Mouse (Mus musculus): Measurements from ENCODE around the gene Dupd1. TPM values are rescaled to one million over a fixed set of nuclear protein-coding genes. Genes with fewer than 3 reads are reported as not detected.
A peak's percentile ranks its signal among the peaks of the same experiment; 100 is the strongest.

Dupd1 gene
- total RNA-seq (2022) = 1 to 10 TPM in 2 of 4 experiments, under 1 TPM in 1, not detected in 1; 0.74 to 1.3 (median 1.3) TPM

DNA sequence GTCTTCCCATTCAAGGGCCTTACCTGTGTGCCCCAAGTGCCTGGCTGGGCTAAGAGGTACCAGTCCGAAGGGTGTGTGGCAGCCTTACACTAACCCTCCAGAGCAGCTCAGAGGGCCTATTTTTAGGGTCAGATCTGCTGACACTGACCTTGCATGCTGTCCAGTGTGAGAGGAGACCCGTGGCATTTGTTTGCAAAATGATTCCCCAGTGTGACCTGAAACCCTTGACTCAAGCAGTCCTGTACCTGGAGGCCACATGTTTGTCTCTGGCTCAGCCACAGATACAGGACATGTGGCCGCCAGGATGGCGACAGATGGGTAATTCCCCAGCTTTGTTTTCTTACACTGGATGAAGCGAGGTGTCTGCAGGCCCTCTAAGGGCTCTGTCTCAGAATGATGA, at the start of gene Dupd1:
TSS of gene Dupd1 (minus strand) at position 91 of the 400 bp plus-strand sequence.
- DNase-seq = no peak

DNA sequence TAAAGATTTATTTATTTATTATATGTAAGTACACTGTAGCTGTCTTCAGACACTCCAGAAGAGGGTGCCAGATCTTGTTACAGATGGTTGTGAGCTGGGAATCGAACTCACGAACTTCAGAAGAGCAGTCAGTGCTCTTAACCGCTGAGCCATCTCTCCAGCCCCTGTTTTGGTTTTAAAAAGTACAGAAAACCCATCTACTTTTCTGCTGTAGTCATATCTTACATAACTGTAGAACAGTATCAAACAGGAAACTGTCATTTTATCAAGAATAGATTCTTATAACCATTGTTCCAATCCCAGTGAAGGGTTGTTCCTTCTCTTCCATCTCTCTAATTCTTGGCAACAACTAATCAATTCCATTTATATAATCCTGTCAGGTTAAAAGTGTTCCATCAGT, 49.4 kb upstream of the Dupd1 start:
- no peak for DNase-seq

DNA sequence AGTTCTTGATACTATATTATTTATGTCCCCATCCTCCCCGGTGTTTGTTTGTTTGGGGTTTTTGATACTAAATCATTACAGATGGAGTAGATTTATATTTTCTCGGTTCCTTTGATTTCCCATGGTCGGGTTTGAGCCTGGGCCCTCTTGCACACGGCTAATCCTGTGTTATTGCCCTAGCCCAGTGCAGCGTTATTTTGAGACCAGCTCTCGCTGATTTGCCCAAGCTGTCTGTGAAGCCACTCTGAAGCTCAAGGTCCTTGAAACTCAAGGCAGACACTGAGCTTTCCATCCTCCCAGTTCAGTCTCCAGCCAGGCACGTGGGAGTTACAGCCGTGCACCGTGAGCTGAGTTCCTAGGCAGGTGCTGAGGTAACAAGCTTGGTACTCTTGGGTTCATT, 47.2 kb upstream of the Dupd1 start:
- no peak for DNase-seq

DNA sequence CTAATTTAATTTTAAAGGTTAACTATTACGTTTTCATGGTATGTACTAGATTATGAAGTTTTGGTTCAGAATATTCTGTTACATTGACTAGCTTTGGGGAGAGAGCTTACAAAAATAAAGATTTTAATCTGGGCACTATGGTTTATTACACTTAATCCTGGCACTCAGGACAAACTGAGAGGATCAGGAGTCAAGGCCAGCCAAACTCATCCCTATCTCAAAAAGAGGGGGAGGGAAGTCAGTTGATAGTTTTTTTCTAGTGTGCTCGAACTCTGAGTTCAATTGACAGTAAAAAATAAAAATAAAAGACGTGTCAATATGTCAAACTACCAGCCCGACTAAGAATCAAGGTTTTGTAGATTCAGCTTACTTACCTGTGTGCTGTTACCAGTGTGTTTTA, 39.0 kb upstream of the Dupd1 start:
- no peak for DNase-seq

DNA sequence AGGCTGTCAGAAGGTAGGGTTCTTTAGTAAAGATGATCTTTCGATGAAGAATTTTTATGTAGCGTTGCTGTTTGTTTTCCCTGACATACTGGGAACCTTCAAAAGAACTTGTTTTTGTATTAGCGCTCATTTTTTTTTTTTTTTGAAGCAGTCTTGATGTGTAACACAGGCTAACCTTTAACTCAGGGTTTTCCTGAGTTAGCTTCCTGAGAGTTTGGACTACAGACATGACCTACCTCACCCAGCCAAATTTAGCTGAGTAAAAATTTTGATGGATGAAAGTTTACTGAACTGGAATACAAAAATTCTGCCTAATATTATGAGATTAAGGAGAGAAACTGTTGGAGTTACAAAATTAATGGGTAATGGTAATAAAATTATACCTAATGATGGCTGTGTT, 38.0 kb upstream of the Dupd1 start:
- no peak for DNase-seq

DNA sequence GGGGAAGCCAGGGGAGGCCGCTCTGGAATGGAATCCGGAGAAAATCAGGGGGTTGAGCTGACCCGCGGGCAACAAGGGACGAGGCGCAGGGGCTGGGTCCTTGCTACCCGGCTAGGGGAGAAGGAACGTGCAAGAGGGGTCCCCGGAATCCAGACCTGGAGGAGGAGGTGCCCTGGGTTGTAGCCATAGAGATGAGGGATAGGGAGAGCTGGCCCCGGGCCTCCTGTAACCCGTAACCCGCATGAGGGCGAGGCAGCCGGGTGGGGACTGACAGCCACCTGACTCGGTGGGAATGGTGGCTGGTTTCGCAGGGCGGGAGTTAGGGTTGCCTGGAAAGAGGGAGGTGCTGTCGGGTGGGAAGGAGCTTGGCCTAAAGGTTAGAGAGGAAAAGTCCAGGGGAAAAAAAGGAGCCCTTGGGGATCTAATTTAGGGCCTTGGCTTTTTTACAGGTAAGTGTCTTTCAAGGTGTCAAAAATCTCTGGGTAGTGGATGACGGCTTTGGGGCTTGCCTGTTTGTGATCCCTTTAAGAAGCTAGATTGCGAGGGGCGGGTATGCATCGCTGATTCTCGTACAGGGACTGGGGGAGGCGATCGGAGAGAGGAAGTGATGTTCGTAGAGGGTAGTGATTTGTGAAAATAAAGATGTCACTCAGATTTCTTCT, 36.6 kb upstream of the Dupd1 start, which contains the start of gene Dusp13:
TSS of gene Dusp13 (minus strand) at position 301 of the 662 bp plus-strand sequence.
- peak; percentile 72 for DNase-seq

DNA sequence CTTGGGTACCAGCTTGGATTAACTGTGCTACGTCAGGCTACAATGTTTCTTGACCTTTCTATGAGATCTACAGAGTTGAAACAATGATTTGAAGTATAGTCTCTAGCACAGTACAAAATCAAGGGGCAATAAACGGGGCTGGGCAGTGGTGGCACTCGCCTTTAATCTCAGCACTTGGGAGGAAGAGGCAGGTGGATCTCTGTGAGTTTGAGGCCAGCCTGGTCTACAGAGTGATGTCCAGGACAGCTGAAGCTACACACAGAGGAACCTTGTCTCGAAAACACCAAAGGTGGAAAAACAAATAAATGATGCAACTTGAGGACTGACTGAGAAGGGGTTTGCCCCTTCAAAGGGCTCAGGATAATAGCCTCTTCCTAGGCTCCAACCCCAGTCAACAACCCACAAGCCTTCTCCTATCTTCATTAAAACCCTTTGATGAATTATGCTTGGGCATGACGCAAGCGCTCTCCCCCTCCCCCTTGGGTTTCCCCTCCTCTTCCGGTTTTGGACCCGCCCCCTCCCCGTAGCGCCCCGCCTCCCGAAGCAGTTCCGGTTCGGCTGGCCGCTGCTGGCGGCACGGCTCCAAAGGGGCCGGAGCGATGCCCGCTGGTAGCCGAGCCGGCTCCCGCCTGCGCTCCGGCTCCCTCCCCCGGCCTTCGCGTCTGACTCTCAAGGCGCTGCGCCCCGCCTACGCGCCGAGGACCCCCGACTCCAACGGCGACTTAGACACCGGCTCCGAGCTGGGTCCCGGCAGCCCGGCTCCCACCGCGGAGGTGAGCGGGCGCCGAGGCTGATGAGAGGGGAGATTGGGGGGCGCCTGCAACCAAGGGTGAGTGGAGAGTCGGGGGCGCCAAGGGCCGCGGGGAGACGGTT, 35.9 kb upstream of the Dupd1 start, which contains the start of gene Samd8:
TSS of gene Samd8 (plus strand) at position 524 of the 873 bp plus-strand sequence.
- peak; percentile 80 for DNase-seq

DNA sequence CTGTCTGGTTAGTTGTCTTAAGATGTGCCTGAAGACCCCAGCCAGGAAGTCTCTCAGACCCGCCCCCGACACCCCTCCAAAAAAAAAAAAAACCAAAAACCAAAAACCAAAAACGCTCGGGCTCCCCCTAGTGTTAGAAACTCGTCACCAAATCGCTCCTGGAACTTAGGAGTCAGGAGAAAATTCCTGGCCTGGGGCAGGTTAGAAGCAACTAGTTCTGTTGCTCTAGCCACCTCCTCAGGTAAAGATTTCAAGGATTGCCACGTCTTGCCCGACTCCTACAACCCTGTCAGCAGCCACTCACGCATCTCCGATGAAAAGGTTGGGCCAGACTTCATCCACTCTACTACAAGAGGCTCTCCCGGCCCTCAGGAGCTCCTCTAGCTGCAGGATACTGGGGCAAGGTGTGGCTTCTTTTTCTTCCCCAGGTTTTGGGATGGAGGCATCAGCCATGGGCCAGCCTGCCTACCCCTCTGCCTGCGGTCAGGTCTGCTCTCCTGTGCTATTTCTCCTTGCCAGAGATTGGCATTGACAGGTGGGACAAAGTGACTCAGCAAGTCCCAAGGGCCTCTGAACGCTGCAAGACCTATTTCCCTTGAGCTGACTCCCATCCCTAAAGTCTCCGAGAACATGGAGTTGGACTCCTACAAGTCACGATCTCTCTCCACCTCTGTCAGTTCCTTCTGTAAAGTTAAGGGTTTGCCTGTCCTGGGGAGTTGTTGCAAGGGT, 33.9 kb upstream of the Dupd1 start:
- no peak for DNase-seq

DNA sequence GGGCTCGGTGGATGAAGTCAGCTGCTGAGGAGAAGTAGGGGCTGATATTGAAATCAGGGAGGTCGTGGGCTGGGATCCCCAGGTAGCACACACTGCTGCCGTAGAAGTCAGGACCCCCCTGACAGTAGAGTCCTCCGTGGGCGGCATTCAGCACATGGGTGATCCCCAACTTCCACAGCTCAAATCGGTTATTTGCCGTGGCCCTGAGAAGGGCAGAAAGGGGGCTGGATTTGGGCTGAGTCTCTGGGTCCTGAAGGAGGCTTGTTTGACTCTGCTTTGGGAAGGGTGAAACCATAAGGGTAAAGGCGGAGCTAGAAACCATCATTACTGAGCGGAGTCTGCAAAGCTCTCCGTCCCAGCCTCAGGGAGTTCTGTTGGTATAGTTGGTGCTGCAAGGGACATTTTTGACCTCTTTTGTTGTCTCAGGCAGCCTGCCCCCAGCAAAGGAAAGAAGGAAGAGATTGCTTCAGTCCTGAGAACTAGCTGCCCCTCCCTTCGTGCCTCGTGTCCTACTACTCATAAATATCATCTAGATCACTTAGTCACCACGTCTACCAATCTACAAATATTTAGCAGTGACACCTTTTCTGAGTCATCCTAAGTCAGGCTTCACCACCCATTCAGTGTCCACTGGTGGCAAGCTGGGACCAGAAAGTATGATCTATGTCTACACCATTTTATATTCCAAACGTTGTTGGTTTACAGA, 33.2 kb upstream of the Dupd1 start:
- DNase-seq = no peak

DNA sequence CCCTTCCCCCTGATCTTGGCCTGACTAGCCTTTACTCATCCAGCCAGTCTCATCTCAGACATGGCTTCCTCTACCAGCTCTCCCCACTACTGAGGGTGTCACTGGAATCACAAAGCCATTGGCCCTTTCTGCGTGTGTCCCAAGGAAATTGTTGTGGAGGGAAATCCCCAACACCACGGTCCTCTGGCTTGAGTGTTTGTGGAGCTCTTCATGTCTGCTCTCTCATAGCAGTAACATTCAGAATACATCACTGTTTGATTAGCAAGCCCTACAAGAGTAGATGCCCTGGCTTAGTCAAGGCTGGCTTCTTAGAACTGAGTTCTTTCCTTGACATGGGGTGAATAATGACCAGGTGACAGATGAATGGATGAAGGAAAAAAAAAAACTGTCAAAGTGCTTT, 32.5 kb upstream of the Dupd1 start:
- no peak for DNase-seq

DNA sequence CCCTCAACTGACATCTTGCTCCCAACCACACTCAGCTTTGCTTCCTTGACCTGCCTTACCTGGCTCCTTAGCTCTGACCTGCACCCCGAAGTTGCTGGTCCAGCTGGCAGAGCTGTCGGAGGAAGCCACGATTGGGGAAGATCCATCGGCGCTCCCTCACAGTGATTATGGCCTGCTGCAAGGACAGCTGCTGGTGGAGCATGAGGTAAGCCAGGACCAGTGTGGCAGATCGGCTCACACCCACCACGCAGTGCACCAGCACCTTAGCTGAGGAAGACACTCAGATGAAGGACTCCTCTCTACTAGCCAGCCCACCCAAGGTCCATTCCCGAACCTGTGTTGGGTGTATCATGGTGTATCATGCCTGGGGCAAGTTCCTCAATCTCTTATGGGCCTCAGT, 31.9 kb upstream of the Dupd1 start:
- DNase-seq = no peak

DNA sequence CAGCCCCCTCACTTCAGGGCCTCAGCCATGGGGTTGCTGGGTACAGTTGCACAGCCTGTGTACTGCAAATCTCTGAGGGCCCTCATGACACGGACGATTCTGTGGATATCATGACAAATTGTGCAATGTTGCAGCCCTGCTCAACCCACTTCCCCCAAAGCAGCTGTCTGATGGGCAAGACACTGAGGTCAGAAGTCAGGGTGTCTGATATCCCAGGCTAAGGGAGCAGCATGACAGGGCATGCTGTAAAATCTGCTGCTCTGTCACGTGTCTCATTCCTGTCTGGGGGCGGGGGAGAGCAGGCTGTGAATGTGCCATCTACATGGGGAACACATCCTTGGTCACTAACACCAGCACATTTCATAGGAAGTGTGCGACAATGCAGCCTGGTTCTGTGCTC, 30.8 kb upstream of the Dupd1 start:
- no peak for DNase-seq

DNA sequence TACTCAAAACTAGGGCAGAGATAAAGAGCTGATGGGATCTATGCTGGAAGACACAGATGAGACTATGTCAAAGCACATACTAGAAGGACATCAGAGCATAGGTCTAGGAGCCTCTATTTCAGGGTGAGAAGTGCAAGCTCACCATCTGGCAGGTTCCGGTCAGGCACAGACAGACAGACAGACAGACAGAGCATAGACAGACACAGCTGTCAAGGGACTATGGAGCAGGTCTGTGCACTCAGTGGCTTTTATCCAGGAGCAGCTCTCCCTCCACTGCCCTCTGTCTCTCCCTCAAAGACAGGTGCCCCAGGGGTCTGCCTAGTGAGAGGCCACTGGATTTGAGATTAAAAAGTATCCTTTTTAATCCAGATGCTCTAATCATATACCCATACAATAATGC, 29.8 kb upstream of the Dupd1 start:
- DNase-seq = no peak

DNA sequence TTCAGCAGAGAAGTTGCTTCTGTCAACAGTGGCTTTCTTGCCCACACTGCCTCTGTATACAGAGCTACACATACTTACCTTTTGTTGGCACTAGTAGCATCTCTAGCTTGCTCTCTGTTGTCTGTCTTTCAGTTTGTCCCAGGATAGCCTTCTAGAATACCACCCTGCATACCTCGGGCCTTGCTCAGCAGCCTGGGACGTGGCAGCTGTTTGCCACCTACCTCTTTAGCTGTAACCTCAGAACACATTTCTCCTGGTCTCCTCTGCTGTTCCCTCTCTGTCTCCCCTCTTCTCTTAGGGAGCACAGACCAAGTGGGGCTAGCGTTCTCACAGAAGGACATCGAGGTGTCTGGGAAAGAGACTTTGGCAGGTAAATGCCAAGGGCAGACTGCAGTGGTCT, 28.1 kb upstream of the Dupd1 start:
- no peak for DNase-seq

DNA sequence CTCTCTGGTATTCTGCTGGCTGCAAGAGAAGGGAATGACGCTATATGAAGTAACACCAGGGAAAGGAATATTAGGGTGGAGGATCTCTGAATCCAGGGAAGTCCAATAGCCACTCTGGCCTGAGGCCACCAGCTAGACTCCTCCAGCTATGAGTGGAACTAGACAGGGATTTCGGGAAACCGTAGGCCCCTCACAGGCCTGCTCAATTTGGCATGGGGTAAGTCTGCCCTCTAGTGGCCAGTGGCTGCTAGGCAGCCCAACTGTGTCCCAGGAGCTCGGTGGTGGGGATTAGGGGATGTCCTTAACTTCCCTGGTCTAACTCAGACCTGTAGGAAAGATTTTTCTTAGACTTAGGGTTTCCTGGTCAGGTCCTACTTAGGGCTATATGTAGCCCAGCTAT, 27.4 kb upstream of the Dupd1 start:
- peak; percentile 55 for DNase-seq

DNA sequence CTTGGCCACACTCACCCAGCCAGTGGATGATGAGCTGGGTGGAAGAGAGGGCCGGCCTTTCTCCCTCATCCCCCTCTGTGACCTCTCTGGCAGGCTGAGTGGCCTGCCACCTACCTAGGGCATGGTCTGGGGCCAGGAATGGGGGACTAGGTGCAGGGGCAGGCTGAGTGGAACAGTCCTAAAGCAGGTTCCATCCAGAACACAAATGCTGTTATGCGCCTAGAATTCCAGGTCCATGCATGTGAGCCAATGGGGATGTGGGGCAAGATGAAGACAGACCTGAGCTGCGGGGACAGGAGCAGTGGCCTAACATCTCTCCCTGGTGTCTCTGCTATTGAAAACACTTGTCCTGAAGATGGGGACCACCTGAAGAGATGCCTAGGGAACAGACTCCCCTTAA, 26.9 kb upstream of the Dupd1 start:
- DNase-seq = no peak

DNA sequence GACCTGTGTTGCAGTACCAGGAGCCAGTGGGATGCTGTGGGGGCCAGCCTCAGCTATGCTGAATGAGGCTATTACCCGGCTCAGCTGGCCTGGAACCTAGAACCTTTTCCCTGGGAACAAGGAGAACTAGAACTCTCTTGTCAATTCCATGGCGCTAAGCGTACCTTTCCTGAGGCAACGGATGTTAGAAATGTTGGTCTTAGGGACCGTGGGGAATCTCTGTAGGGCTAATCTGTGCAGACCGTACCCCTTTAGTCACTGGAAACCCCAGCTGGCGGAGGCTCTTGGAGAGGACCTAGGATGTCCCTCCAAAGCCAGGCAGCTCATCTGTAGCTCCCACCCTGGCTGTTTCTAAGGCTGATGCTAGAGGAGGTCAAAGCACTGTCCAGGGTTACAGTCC, 26.0 kb upstream of the Dupd1 start:
- DNase-seq = no peak

DNA sequence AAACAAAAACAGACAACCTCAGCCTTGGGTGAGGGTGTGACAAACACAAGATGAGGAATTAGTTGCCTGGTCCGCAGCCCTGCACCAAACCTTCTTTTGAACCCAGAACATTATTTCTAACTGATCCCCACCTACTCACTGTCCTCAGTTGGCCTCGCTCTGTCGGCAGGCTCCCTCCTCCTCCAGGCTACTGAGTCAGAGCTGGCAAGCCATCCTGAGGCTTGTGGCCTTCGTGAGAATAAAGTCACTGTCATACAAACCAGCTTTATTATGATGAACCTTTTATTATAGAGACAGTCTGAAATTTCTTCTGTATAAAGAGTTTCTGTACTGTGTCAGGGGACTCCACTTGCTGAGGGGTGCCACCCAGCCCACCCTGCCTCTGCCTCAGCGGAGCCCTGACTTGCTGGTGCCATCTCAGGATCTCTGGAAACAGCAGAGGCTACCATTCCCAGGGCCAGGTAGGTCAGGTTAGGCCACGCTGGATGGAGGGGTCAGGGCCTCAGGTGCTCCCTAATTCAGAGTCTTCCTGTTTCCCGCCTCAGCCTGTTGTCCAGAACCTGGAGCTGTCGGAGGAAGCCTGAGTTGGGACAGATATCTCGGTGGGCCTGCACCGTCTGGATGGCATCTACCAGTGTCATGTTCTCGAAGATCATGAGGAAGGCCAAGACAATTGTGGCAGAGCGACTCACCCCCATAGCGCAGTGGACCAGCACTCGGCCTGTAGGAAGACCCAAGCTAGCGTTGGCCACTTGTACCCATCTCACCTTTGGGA, 18.9 kb upstream of the Dupd1 start:
- no peak for DNase-seq

DNA sequence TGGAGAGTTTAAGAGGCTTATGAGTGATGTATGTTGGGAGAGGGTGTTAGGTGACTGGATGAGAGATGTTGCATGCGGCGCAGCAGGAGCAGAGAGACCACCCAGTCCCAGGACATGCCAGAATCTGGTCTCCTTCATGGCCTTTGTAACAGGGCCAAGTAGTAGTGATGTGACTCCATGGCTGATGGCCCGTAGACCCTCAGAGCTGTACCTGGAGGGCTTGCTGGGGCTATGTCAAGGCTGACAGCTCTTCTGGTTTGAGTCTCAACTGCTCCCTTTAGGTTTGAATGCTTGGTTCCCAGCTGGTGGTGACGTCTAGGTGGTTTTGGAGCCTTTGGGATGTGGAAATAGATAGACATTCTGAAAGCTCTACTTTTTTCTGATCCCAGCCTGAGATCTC, 15.6 kb upstream of the Dupd1 start:
- no peak for DNase-seq

DNA sequence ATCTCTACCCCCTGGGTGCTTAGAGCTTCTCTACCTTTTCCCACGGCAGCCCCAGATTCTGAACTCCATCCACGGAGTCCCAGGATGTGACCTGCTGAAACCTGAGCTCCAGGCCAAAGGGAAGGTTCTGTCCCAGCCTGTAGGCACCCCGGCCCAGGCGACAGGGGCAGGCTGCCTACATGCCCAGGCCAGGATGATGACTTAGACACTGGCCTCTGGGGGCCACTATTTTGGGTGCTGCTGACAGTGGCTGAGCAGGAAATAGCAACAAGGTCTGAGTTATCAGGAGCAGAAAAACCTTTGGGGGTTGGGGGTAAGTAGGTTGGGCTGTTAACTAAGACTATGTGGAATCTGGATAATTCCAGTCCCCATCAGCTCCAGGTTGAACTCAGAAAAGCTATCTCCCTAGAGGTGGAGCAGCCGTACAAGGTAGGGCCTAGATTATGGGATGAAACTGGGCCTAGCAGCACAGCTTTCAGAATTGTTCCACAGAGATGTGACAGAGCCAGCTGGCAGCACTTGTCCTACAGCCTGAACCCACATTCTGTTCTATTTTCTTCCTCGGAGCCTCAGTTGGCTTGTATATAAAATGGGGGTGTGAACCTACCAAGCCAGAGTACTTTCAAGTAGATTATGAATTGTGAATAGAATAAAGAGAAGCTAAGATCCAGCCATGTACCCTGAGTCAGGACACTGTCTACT, 14.8 kb upstream of the Dupd1 start:
- no peak for DNase-seq

Data from adrenal gland, adult 8-10 months (tissue).